Comparison of ENCODE assay signal across 13 mouse cellular contexts in the genomic region with DNA sequence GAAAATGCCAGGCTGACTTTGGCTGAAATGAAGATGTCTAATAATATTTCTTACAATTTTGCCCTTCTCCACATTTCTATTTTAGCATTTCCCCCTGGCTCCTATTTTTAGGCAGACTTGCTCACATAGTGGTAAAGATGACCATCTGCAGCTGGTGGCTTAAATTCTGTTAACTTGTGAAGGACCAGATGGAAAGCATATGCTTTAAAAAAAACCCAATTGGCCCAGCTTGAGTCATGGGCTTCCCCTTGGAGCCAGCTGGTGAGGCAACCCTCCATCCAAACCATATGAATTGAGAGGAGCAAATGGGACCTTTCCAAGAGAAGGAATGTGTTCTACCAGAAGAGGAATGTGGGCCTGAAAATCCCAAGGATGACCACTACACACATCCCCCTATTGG.
DNase-seq lines count a peak whose midpoint lies in the region; ATAC-seq and TF ChIP-seq lines count a peak whose summit lies in the region.
"Had no signal": no experiment of that assay in that cellular context is flagged by ENCODE, and none has a peak within 500 bp of the region (broad histone marks: within the 10 kb centered on the region; RNA-seq: fewer than 3 reads in every experiment).

No protein-coding gene starts in this region.

- no peaks in the 10 kb centered on the region for H3K9me3 ChIP-seq in forebrain, postnatal 0 days (ENCODE audit: low read length)
- no peaks in the 10 kb centered on the region for H3K9me3 ChIP-seq in forebrain, embryonic 10.5 days
- H3K9me3 ChIP-seq: hindbrain, embryonic 13.5 days; liver, embryonic 15.5 days; stomach, embryonic 15.5 days had no signal

- H3K27me3 ChIP-seq in forebrain, postnatal 0 days (ENCODE audit: insufficient read depth, low read length) = no peaks in the 10 kb centered on the region
- no peaks in the 10 kb centered on the region for H3K27me3 ChIP-seq in forebrain, embryonic 10.5 days (ENCODE audit: poor library complexity, severe bottlenecking)
- H3K27me3 ChIP-seq: hindbrain, embryonic 13.5 days; liver, embryonic 15.5 days; stomach, embryonic 15.5 days had no signal

- H3K27ac ChIP-seq in forebrain, postnatal 0 days (ENCODE audit: low read depth, low read length) = no peak overlapping the region
- H3K27ac ChIP-seq in forebrain, embryonic 10.5 days = no peak overlapping the region
- H3K27ac ChIP-seq in left cerebral cortex, adult 2 months = no peak overlapping the region
- H3K27ac ChIP-seq: hindbrain, embryonic 13.5 days; layer of hippocampus, adult 2 months; liver, embryonic 15.5 days; stomach, embryonic 15.5 days had no signal

- intact Hi-C loops in left cerebral cortex, postnatal 10 days (cut with DNase I) = no loop called here
- intact Hi-C loops in left cerebral cortex, adult 2 months (cut with DNase I) = no loop called here
- intact Hi-C loops in left cerebral cortex, postnatal 14 days (cut with DNase I) = no loop called here

- no peak for TF ChIP-seq CTCF in forebrain, postnatal 0 days (IDR thresholded peaks at IDR 0.05; ENCODE audit: low read depth)
- no peak for TF ChIP-seq CTCF in left cerebral cortex, adult 2 months (IDR thresholded peaks at IDR 0.05)

- DNase-seq in forebrain, postnatal 0 days = peak; percentile 50
- no peak for DNase-seq in forebrain, embryonic 10.5 days (ENCODE audit: extremely low spot score, low spot score)
- peak; percentile 22 to 44 for DNase-seq in left cerebral cortex, postnatal 10 days (ENCODE audit: extremely low spot score in 1 of 2, low spot score in 2 of 2)
- DNase-seq in left cerebral cortex, adult 2 months (ENCODE audit: extremely low spot score in 1 of 2, low spot score in 2 of 2) = no peak
- DNase-seq in left cerebral cortex, postnatal 14 days (ENCODE audit: low spot score in 2 of 2) = peak; percentile 26 to 43
- no peak for DNase-seq in gastrocnemius, adult 8-10 months (ENCODE audit: low spot score in 2 of 2)
- DNase-seq: midbrain, embryonic 14.5 days had no signal

- peak; percentile 53 for ATAC-seq in forebrain, postnatal 0 days
- peak; percentile 64; the same call in 1 of the 2 replicates for ATAC-seq in cerebellum, adult (ENCODE audit: insufficient number of reproducible peaks, low FRiP score, low TSS enrichment)
- no peak for ATAC-seq in CD4-positive, CD25-positive, alpha-beta regulatory T cell, adult 4 months

- H3K9ac ChIP-seq in forebrain, postnatal 0 days = no peak overlapping the region
- H3K9ac ChIP-seq: hindbrain, embryonic 13.5 days; liver, embryonic 15.5 days; stomach, embryonic 15.5 days had no signal

- H3K4me2 ChIP-seq in forebrain, postnatal 0 days (ENCODE audit: low read depth) = no peak overlapping the region
- H3K4me2 ChIP-seq: hindbrain, embryonic 13.5 days; liver, embryonic 15.5 days; stomach, embryonic 15.5 days had no signal

- H3K36me3 ChIP-seq in forebrain, postnatal 0 days (ENCODE audit: insufficient read depth) = no peaks in the 10 kb centered on the region
- no peaks in the 10 kb centered on the region for H3K36me3 ChIP-seq in forebrain, embryonic 10.5 days (replicated peaks)
- H3K36me3 ChIP-seq: hindbrain, embryonic 13.5 days; liver, embryonic 15.5 days; stomach, embryonic 15.5 days had no signal

- no peak overlapping the region for H3K4me3 ChIP-seq in forebrain, postnatal 0 days (ENCODE audit: low read depth, low read length)
- no peak overlapping the region for H3K4me3 ChIP-seq in forebrain, embryonic 10.5 days
- no peak overlapping the region for H3K4me3 ChIP-seq in left cerebral cortex, adult 2 months
- H3K4me3 ChIP-seq: hindbrain, embryonic 13.5 days; layer of hippocampus, adult 2 months; liver, embryonic 15.5 days; stomach, embryonic 15.5 days had no signal

- H3K4me1 ChIP-seq in forebrain, postnatal 0 days (ENCODE audit: insufficient read depth) = no peaks in the 10 kb centered on the region
- H3K4me1 ChIP-seq in forebrain, embryonic 10.5 days = no peaks in the 10 kb centered on the region
- H3K4me1 ChIP-seq: hindbrain, embryonic 13.5 days; liver, embryonic 15.5 days; stomach, embryonic 15.5 days had no signal

Comparison
In these comparisons a context has a peak if more than half of its experiments do, and no peak if none do; other contexts are left out.
1. DNase-seq: peak in forebrain, postnatal 0 days (single experiment), left cerebral cortex, postnatal 10 days (2 of 2) and left cerebral cortex, postnatal 14 days (2 of 2); none in forebrain, embryonic 10.5 days (single experiment), left cerebral cortex, adult 2 months (0 of 2) and gastrocnemius, adult 8-10 months (0 of 2).